Mouse (Mus musculus): ENCODE results near the gene Rcvrn. TPM values are rescaled to one million over a fixed set of nuclear protein-coding genes. Genes with fewer than 3 reads are reported as not detected.

Rcvrn gene
- total RNA-seq (2021) = 1 to 10 TPM; 1.8 to 2.9 TPM

DNA sequence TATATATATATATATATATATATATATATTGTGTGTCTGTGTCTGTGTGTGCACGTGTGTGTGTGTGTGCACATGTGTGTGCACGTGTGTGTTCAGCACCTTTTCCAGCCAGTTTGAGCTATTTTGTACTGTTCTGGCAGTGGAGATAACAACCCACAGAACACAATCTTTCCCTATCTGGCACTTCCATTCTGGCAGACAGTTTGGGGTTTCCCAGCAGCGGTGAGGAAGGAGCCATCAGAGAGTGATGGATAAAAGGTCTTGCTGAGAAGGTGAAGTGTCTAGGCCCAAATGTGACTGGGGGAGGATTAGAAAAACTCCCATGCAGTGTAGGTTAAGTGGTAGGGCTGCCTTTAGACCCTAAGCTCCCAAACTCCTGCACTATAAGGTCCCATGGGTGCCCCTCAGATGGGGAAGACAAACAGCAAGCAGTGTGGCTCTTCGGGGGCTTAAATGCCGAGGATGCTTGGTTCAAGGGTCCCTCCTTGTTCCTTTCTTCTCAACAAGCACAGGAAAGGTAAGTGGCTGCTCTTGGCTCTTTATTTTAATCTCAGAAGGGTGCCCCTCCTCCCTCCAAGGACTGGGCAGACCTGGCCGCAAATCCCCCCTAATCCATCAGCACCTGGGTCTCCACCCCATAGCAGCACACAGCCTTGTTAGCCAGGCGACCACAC is at the start of gene Rcvrn:
Gene Rcvrn (plus strand): TSS at position 624 of the 674 bp plus-strand sequence.
- DNase-seq = no peak

DNA sequence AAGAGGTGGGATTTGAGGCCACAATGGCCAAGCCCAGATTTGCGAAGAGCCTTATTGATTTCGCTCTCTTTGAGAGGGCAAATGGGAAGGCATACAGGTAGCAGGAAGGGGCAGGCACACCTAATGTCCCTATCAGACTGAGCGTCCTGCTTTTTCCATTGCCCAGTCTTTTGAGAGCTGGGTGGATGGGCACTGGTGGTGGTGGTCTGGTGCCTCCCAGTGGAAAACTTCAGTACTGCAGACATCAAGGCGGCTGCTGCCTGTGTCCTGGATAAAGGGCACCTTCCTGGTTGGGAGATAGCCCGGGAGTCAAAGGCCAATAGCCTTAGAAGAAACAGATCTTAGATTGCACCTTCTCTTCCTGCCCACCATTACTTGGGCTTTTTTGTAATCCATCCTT is 47.4 kb upstream of the Rcvrn start:
- peak; percentile 70 for DNase-seq

DNA sequence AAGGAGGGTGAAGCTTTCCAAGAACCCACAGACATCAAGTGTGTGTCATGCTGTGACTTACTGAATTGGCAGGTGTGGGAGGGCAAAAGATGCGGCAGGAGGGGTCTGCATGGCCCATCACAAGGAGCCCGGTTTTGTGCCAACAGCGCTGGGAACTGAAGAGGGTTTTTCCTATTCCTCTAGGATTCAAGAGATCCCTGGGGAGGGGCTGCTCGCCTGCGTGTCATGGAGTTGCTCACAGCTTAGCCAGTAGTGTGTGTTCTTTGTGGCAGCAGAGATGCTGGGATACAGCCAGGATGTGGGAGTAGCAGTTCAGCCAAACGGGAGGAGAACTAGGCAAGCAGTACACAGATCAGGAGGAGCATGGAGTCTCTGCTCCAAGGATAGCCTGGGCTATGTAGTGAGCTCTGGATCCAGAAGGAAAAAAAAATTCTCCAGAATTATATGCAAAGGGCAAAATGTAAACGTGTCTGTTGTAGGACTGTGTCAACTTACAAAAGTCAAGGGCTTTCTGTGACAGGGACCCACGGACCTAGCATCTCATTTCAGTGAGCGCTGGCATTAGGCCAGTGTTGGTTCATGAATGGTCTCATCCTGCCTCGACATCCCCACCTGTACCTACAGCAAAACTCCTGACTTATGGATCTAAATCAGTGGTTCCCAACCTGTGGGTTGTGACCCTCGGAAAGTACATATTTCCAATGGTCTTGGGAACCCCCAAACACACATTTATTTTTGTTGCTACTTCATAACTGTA is 46.3 kb upstream of the Rcvrn start:
- DNase-seq = peak; percentile 71 to 73

DNA sequence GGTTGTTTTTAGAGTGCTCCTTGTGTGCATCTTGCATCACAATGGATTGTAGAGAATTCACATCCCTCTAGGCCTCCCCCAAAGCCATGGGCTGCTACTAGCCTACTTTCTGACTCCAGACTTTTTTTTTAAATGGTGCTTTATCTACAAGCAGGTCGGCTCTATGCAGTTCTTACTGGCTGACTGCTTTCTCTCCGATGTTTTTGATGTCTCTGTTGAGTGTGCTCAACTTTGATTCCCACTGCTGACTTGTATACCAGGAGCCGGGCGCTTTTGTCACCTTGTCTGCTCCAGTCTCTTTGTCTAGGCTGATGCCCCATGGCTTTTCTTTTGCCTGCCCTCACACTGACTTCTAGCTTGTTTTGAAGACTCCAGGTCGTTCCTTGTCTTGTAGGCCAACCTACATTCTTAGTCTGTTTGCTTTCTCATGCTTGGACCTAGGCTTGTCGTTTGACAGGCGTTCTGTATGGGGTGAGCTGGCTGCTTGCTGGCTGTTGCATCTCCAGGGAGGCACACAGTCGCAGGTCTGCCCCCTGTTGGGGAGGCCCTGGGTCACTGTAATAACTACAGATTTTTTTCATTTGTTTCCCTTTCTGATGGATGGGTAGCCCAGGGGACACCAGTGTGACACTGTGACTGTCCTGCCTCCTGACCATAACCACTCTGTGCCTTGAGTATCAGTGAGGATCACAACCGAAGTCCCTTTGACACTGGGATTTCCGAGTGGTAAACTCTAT is 45.0 kb upstream of the Rcvrn start:
- no peak for DNase-seq

DNA sequence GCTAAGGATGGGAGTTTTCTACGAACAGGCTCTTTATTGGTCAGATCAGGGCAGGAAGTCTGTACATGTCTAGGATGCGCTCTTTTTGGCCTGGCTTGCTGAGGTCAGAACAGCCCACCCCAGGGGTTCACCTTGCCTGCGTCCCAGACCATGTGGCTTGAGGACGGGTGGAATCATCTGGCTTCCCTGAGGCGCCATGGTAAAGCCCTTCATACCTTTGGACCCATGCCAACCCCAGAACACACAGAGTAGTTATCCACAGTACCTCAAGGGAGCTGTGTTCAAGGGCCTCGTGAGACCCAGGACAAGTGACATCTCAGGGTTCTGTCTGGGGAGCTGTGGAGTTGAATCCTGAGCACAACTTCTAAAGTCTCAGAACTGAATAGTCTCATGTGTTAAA is 43.4 kb upstream of the Rcvrn start:
- no peak for DNase-seq

DNA sequence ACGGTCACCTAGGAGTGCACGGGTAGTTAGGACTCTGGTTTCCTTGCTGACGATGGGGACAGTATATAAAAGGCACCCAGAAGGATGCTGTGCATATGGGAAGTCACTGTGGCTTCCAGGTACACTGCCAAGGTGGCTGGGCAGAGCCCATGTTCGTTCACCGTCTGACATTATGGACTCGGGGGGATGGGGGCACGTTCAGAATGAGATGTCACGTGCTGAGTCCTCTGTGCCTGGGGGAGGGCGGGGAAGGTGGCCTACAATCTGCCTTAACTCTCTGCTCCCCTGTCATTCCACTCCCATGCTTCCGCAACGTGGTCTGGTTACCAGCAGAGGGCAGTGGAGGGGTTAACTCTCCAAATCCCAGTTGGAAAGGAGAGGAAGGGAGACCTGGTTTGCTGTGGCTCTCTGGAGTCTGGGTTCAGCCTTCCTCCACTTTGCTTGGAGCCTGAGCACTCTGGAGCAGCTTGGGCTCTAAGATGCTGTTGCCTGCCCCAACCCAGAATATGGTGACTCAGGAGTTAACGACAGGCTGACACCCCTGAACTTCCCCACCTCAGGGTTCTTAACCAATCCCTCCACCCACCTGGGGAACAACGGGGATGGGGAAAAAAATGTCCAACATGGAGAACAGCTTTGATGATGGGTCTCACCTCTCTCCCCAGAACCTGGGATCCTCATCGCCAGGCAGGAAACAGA is 42.8 kb upstream of the Rcvrn start:
- peak in 1 of 2 experiments; percentile 44 for DNase-seq

DNA sequence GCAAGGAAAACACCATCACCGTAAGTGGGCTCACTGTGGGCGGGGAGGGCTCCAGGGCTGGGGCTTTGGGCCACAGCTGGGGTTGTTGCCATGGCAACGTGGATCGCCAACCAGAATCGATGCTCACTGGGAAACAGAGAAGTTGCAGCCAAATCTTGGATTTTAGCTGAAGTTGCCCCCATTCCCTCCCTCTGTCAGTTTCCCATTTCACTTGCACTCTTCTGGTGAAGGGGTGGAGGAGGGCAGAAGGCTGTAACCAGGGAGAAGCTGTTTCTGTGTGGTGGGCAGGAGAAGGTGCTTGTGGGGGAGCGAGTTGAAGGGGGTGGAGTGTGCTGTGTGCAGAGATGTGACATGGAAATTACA is 42.3 kb upstream of the Rcvrn start:
- DNase-seq = no peak

DNA sequence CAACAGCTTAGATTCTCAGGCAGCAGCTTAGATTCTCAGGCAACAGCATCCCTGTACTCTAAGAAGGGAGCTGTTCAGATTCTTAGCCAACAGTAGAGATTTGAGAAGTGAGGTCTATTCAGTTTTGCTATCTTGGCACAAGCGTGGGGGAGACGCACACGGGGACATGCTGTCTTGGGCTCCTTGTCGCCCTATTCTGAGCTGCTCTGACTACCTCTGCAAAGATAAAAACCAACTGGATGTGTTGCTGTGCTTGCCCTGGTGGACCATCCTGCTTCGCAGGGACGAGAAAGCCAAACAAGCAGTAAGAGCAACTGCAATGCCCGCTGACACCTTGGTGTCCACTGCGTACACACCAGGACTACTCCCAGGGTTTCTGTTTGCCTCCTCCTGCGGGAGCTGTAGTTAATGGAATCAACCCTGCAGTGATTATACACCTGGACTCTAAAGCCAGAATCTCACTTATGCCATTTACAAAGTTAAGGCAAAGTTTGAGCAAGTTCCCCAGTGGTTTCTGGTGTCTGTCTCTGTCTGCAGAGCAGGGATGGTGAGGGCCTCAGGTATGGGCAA is 41.5 kb upstream of the Rcvrn start:
- DNase-seq = no peak

DNA sequence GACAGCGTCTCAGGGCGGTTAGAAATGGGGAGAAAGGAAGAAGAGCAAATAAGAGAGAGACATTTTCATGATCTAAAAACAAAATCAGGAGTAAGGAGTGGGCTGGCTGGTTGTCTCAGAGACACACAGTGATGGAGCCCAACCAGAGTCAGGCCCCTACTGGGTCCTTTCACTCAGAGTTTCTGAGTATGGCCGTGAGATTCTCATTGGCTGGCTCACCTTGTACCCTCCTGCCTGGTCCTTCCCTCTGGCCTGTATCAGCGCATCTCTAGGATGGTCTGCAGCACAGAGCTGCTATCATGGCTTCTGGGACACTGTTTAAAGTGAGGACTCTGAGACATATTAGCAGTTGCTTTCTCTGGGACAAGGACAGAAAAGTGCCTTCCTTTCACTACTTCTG is 40.6 kb upstream of the Rcvrn start:
- DNase-seq = no peak

DNA sequence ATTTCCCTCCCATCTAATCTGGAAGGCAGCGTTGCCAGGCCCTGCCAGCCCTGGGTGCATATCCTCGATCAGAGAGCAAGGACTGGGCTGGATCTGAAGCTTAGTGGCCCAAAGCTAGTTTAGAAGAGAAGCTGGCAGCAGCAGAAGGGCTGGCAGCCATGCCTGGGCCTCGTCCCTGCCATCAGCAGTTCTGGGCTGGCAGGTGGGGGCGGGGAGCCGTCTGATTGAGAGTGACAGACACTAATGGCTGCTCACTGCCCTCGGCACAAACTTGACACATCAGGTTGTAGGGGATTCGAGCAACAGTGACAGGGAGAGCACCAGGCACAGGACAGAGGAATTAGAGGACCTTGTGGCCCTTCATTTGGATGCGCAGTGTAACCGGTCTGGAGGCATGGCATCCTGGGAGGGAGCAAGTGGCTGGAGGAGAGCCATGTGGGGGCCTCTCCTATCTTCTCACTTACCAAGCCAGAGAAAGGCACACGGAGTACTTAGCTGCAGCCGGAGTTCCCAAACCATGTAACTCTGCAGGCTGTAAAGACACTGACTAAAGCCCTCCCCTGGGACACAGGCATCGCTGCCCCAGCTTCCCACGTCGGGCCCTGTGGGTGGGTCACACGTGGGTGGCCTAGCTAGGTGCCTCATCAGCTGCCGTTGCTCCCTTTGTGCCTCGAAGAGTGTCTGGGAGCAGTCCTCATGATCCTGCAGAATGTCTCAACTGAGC is 39.7 kb upstream of the Rcvrn start:
- DNase-seq = peak; percentile 64 to 66

DNA sequence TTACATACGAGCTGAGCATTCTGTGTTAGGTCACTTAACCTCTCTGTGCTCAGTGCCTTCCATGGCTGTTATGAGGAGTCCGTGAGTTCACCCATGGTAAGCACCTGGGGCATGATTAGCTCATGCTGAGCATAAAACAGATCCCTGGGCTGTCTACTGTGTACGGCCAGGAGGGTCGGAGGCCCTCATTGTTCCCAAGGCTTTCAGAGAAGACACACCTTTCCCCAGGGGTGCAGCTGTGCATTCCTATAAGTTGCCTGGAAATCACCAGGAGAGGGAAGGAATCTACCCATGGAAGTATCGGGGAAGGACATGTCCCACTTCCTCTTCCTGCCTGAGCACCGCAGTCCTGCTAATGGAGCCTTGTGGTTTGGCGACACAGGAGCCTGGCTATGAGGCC is 38.8 kb upstream of the Rcvrn start:
- DNase-seq = no peak

DNA sequence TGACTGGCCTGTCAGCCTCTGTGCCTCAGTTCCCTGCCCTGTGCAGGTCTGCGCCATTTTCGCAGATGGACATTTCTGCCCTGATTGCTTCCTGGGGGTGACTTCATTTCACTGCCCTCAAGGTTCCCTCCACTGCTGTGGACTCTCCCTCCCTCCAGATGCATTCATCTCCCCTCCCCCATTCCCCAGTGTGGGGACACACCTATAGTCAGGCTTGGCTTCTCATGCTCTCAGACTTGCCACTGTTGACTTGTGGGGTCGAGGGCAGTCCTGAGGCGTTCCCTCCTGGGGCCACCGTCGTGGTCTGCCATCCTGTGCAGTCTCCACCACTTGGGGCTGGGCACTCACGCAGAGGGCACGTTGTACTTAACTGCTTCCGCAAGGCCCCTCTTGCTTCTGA is 38.3 kb upstream of the Rcvrn start:
- no peak for DNase-seq

DNA sequence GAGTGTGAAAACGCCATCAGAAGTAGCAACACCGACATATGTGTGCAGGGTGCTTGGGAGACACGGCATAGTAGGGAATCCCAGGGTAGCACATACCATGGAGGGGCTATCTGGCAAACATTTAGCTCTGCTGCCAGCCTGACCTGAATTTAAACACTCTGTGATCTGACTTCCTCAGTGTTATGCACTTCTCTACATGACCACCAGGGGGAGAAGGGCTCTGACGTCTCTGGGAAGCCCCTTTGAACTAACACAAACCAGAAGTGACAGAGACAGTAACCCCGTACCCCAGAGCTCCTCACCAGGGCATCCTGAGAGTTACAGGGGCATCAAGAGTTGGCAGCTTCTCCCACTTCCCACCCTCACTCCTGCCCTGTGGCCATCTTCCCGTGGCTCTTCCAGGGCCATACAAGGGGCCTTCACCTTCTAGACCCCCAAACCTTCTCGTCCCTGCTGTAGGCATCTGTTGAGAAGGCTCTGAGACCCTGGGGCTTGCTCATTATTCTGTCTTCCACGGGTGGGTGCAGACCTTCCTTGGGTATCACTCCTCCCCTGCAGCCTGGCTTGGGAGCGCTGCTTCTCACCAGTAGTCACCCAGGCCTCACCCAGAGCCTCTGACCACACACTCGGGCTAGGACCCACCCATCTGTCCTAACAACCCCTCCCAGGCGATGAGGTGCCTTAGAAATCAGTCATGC is 37.3 kb upstream of the Rcvrn start:
- no peak for DNase-seq

DNA sequence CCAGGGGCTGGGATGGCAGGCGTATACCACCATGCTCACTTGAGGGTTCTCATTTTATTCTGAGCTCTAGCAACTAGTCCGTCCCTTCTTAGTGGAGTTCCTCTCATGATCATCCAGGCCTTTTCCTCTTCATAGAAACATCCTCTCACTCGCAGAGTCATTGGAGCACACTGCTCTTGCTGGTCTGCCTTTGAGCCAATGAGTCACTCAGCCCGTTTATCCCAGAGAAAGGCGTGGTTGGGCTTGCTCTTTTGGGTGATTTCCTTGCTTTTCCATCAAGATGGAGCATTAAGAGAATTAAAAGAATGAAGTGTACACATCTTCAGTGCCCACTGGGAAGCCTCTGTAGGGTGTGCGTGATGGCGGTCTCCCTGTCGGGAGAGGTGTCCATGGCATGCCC is 33.7 kb upstream of the Rcvrn start:
- no peak for DNase-seq

DNA sequence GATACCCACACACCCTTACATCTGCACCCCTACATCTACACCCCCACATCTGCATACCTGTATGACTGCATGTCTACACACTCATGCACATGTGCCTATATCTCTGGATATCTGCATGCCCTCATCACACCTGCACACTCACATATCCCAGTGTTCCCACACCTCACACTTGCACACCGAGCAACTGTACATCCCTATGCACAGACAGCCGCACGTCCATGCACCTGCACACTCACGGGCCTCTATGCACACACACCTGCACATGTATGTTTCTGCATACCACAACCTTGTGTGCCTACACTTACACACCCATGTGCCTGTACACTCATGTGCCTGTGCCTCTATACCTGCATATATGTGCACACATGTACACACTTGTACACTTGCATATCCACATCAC is 31.7 kb upstream of the Rcvrn start:
- no peak for DNase-seq

DNA sequence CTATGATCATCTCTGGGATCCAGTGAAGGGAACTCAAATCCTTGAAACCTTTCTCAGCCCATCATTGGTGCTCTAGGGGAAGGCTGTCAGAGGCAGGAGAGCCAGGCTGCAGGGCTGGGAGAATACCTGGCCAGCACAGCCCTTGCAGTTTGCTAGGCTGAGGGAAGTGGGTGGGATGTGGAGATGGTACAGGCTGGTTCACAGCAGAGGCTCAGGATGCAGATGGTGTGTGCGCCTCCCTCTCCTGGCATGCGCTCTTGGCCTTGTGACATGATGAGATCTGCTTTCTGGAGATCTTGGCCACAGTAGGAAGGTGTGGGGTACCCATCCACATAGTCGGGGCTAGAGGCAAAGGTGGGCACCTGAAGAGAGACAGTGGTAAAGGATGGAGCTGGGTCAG is 30.9 kb upstream of the Rcvrn start:
- DNase-seq = peak; percentile 60 to 72

DNA sequence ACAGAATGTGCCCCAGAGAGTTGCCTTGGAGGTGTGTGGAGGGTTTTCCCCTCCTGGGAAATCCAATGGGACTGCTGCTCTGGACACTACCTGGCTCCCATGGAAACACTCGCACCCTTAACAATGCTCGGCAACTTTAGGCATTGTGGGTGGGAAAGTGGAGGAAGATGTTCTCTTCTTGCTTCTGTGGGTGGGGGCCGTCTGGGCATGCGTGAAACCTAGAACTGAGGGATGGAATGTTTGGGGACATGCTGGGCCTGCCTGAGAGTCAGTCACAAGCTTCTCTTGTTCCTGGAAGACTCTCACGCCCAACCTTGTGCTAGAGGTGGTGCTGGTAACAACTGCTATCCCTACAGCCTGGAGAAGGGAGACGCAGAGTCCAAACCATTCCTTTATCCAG is 30.2 kb upstream of the Rcvrn start:
- DNase-seq = peak in 1 of 2 experiments; percentile 47

DNA sequence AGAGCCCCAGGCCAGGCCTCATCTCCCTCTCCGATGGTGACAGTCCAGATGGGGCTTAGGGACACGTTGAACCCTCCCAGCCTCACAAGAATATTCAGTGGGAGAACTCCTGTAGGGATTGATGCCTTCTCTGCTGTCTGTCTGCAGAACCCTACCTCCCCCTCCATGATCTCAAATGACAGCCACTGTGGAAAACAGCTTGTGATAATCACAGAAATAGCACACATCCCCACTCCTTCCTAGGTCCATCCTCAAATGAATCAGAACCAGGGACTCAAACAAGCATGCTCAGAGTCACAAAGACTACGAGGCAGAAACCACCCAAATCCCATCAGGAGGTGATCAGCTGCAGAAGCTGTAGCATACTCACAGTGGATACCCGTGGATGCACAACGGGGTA is 29.0 kb upstream of the Rcvrn start:
- no peak for DNase-seq

DNA sequence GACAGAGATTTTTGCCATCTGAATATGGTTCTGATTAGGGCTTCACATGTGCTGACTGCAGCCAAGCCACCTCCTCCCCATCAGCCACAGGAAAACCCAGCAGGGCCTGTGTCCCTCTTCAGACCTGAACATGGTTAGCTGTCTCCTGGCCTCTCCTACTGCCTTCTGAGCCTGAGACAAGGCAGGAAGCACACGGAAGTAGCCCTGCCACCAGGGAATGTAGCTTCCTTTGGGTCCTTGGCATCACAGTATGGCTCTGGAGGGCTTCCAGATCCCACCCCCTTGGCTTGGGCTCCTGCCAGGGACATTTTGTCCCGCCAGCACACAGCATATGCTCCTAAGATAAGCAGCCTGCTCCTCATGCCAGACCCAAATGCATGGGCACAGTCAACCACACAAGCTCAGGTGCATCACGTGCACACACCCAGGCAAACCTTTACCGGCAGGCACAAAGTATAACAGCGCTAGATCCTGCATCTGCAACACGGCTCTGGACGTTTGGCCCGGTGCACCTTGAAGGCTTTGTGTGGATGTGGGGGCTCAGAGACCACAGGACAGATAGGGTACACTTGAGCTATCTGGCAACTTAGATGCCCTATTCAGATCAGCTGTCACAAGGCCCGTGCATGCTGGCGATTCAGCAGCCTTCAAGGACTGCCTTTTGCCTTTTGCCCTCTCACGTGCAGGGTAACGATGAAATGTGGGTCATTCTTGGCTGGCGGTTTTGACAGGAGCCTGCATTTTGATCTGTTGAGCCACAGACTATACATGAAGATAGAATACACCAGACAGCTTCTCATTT is 27.4 kb upstream of the Rcvrn start:
- peak; percentile 72 to 75 for DNase-seq

DNA sequence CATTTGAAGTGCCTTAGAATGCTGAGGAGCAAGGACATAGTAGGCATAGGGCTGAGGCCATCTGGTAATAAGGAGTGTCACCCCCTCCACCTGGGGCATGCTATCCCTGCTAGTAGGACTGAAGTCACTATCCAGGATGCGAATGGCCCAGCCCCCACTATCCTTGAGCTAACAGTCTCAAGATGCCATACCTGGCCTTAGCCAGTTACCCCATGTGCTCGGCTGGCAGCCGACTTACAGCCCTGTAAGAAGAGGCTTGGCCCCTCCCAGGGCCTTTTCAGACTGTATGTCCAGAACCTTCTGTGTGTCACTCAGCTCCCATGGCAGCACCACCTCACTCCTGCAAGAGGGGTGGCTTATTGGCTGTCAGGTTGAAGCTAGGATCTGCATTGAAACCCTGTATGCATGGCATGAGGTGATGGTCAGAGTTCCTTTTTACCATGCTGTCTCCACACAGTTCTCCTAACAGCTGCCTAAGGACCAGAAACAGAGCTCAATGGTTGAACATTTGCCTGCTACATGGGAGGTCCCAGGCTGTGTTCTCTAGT is 26.6 kb upstream of the Rcvrn start:
- DNase-seq = no peak

Data from layer of hippocampus, postnatal 36 days (tissue).